ENCODE assay signal across 11 mouse cellular contexts in the genomic region with DNA sequence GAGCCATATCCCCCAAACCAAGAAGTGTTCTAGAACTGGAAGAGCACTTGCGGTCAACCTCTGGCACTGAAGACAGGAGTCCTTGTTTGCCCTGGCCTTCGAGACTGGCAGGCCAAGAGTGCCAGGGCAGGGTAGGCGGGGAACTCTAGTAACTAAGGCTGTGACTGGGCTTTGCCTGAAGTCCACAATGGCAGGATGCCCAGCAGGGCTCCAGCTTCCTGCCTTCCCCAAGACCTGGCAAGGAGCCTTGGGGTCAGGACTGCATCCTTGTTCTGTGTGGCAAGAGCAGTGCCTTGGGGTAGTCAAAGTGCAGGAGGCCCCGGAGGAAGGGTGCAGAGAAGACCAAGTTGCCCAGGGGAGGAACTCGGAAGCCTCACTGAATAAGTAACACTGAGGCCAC. TPM values are rescaled to one million over a fixed set of nuclear protein-coding genes. Genes with fewer than 3 reads are reported as not detected.
A peak's percentile ranks its signal among the peaks of the same experiment; 100 is the strongest.
DNase-seq lines count a peak whose midpoint lies in the region; ATAC-seq lines count a peak whose summit lies in the region.
"Had no signal": no experiment of that assay in that cellular context is flagged by ENCODE, and none has a peak within 500 bp of the region (broad histone marks: within the 10 kb centered on the region; RNA-seq: fewer than 3 reads in every experiment).

No protein-coding gene starts in this region.

- H3K9ac ChIP-seq in liver, embryonic 12.5 days: no peak overlapping the region
- H3K9ac ChIP-seq: heart, embryonic 13.5 days; lung, embryonic 15.5 days; stomach, embryonic 15.5 days had no signal

- no peak overlapping the region for H3K4me2 ChIP-seq in liver, embryonic 12.5 days
- H3K4me2 ChIP-seq: heart, embryonic 13.5 days; lung, embryonic 15.5 days; stomach, embryonic 15.5 days had no signal

- no peak for ATAC-seq in liver, embryonic 12.5 days

- peak; percentile 70 for DNase-seq in urinary bladder, postnatal 14 days (ENCODE audit: low spot score)
- DNase-seq in urinary bladder, postnatal 10 days (ENCODE audit: low spot score): no peak
- peak; percentile 40 to 73 for DNase-seq in frontal cortex, postnatal 14 days (ENCODE audit: low spot score in 2 of 2)
- peak; percentile 96 to 97 for DNase-seq in kidney, postnatal 36 days
- peak; percentile 96 for DNase-seq in lung, postnatal 36 days
- DNase-seq in thymus, adult 18-20 months: no peak
- DNase-seq in c-Kit-positive CD71-positive TER-119-positive erythroid progenitor cells, embryonic 14.5 days (ENCODE audit: low spot score): no peak

- H3K4me1 ChIP-seq in liver, embryonic 12.5 days: no peaks in the 10 kb centered on the region
- H3K4me1 ChIP-seq: stomach, embryonic 15.5 days had no signal

- H3K27ac ChIP-seq in liver, embryonic 12.5 days: no peak overlapping the region
- H3K27ac ChIP-seq: heart, embryonic 13.5 days; lung, embryonic 15.5 days; stomach, embryonic 15.5 days had no signal

- H3K27me3 ChIP-seq in liver, embryonic 12.5 days (replicated peaks): no peaks in the 10 kb centered on the region
- H3K27me3 ChIP-seq: heart, embryonic 13.5 days; lung, embryonic 15.5 days; stomach, embryonic 15.5 days had no signal

- WGBS in liver, embryonic 12.5 days (ENCODE audit: insufficient replicate concordance): 67% methylated on average over 5 of the region's 5 CpGs

- H3K9me3 ChIP-seq in liver, embryonic 12.5 days (replicated peaks): no peaks in the 10 kb centered on the region
- H3K9me3 ChIP-seq: heart, embryonic 13.5 days; lung, embryonic 15.5 days; stomach, embryonic 15.5 days had no signal

- H3K36me3 ChIP-seq in liver, embryonic 12.5 days: no peaks in the 10 kb centered on the region
- H3K36me3 ChIP-seq: lung, embryonic 15.5 days; stomach, embryonic 15.5 days had no signal

- H3K4me3 ChIP-seq in liver, embryonic 12.5 days: no peak overlapping the region
- H3K4me3 ChIP-seq: heart, embryonic 13.5 days; lung, embryonic 15.5 days; stomach, embryonic 15.5 days had no signal

RNA-seq across cellular contexts. Expression of a gene that starts 8.0 kb away (rescaled TPM):
- polyA plus RNA-seq in liver, embryonic 12.5 days (2016; fragmentation: Nextera tagmentation; extraction: Ambion mirVana): 0.80 and 0.95 TPM in 2 replicates

RNA-seq across cellular contexts. Expression of a gene that starts 8.1 kb away (rescaled TPM):
- polyA plus RNA-seq in liver, embryonic 12.5 days (2016; fragmentation: Nextera tagmentation; extraction: Ambion mirVana): 0.05 TPM in 1 of 2 replicates, not detected in the other

RNA-seq across cellular contexts. Expression of a gene that starts 11.4 kb away (rescaled TPM):
- polyA plus RNA-seq in liver, embryonic 12.5 days (2016; fragmentation: Nextera tagmentation; extraction: Ambion mirVana): 0.86 and 1.2 TPM in 2 replicates

RNA-seq across cellular contexts. Expression of a gene that starts 28.9 kb away (rescaled TPM):
- 14.0 and 14.5 TPM in 2 replicates for polyA plus RNA-seq in liver, embryonic 12.5 days (2016; fragmentation: Nextera tagmentation; extraction: Ambion mirVana)

RNA-seq across cellular contexts. Expression of a gene that starts 39.3 kb away (rescaled TPM):
- 0.15 and 0.20 TPM in 2 replicates for polyA plus RNA-seq in liver, embryonic 12.5 days (2016; fragmentation: Nextera tagmentation; extraction: Ambion mirVana)

Comparison
In these comparisons a context has a peak if more than half of its experiments do, and no peak if none do; other contexts are left out.
1. DNase-seq: peak in urinary bladder, postnatal 14 days (single experiment), frontal cortex, postnatal 14 days (2 of 2), kidney, postnatal 36 days (2 of 2) and lung, postnatal 36 days (single experiment); none in urinary bladder, postnatal 10 days (single experiment), thymus, adult 18-20 months (0 of 2) and c-Kit-positive CD71-positive TER-119-positive erythroid progenitor cells, embryonic 14.5 days (single experiment).